Mouse (Mus musculus) neural tube, embryonic 15.5 days (tissue): ENCODE data around the gene Slc6a9. TPM values are rescaled to one million over a fixed set of nuclear protein-coding genes. Genes with fewer than 3 reads are reported as not detected.
A peak's percentile ranks its signal among the peaks of the same experiment; 100 is the strongest.

Experiments used
- ATAC-seq: fragments of 200-750 bp; cut with Nextera tagmentation; 2 replicates; pipeline ENCODE4 v1.8.0; 2017; ENCODE audit warnings: mild to moderate bottlenecking, moderate TSS enrichment, moderate library complexity; ENCODE audit not compliant: low FRiP score
- H3K27ac ChIP-seq: fragments of 300-500 bp; sonication (generic); replicated peaks from 2 replicates; pipeline ENCODE4 v1.5.1; 2015; ENCODE audit warnings: mild to moderate bottlenecking, inconsistent platforms
- H3K27me3 ChIP-seq: fragments of 300-500 bp; sonication (generic); replicated peaks from 2 replicates; pipeline ENCODE4 v1.6.1; 2015; ENCODE audit warnings: inconsistent platforms
- H3K36me3 ChIP-seq: fragments of 300-500 bp; sonication (generic); 2 replicates; pipeline ENCODE4 v1.6.1; 2015; ENCODE audit warnings: inconsistent platforms
- H3K4me1 ChIP-seq: fragments of 300-500 bp; sonication (generic); 2 replicates; pipeline ENCODE4 v1.6.1; 2015; ENCODE audit warnings: inconsistent platforms
- H3K4me2 ChIP-seq: fragments of 300-500 bp; sonication (generic); 2 replicates; pipeline ENCODE4 v1.6.1; 2015; ENCODE audit warnings: inconsistent platforms, mild to moderate bottlenecking, moderate library complexity
- H3K4me3 ChIP-seq: fragments of 300-500 bp; sonication (generic); replicated peaks from 2 replicates; pipeline ENCODE4 v1.5.1; 2015; ENCODE audit warnings: mild to moderate bottlenecking, inconsistent platforms
- H3K9ac ChIP-seq: fragments of 300-500 bp; sonication (generic); replicated peaks from 2 replicates; pipeline ENCODE4 v1.6.1; 2015; ENCODE audit warnings: mild to moderate bottlenecking, inconsistent platforms
- H3K9me3 ChIP-seq: fragments of 300-500 bp; sonication (generic); replicated peaks from 2 replicates; pipeline ENCODE4 v1.6.1; 2016; ENCODE audit warnings: inconsistent platforms
- WGBS: fragments of 180-500 bp; shearing (Covaris S2); methylation state at CpG from one replicate; pipeline ENCODE4 v1.1.7; 2015; ENCODE audit warnings: mixed read lengths; 5-methylcytosine and 5-hydroxymethylcytosine counted together
- polyA plus RNA-seq: library from polyadenylated mRNA; unstranded; fragments of >200 nt; fragmentation: Nextera tagmentation; extraction: Ambion mirVana; gene quantifications from 2 replicates; pipeline ENCODE4 v1.2.1, GENCODE M21; 2015

Slc6a9 gene
- 51.5 and 52.5 TPM in 2 replicates for polyA plus RNA-seq

- peaks cover 32% of the 10 kb centered on the region for H3K4me1 ChIP-seq
- H3K9ac ChIP-seq: peak within 1 kb of the TSS; percentile 87
- peak within 1 kb of the TSS; percentile 95 for H3K27ac ChIP-seq
- peak within 1 kb of the TSS; percentile 87 for H3K4me3 ChIP-seq
- 0 out of 2 replicates have a peak, but pooled peaks cover 11% of the 10 kb centered on the region for H3K27me3 ChIP-seq
- H3K36me3 ChIP-seq: no peaks in the 10 kb centered on the region
- ATAC-seq: no peak
- 25% methylated on average over 3 of the region's 3 CpGs for WGBS
- H3K9me3 ChIP-seq: no peaks in the 10 kb centered on the region
- H3K4me2 ChIP-seq: peak within 1 kb of the TSS; percentile 87
Observed at GRCm38 (mm10) chr4:117834457-117834844, at the start of gene Slc6a9. Gene Slc6a9 (plus strand): TSS chr4:117834506.

DNA sequence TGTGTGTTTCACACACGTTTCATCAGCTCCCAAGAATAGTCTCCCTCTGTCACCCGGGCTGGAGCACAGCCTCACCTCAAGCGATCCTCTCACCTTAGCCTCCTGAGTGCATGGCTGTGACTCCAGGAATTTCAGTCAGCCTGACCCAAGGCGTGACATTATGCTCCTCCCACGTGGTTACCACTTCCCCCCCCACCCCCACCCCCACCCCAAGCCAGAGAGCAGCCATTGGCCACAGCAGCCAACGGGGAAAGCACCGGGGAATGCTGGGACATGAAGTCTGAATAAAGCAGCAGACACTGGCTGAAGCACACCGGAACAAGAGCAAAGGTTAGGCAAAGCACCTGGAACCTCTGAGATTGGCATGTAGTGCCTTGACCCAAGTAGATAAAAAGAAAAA, 47.3 kb upstream of the Slc6a9 start:
- Histone ChIP-seq H3K4me3 (peak overlapping the region; percentile 20; the same call in 1 of the 2 replicates), H3K36me3 (no peaks in the 10 kb centered on the region), H3K4me1 (no peaks in the 10 kb centered on the region), H3K9me3 (no peaks in the 10 kb centered on the region), H3K27ac (no peak overlapping the region), H3K27me3 (no peaks in the 10 kb centered on the region), H3K4me2 (peak overlapping the region; percentile 35), H3K9ac (no peak overlapping the region)
- 41% methylated on average over 8 of the region's 8 CpGs for WGBS
- ATAC-seq: peak; percentile 57

DNA sequence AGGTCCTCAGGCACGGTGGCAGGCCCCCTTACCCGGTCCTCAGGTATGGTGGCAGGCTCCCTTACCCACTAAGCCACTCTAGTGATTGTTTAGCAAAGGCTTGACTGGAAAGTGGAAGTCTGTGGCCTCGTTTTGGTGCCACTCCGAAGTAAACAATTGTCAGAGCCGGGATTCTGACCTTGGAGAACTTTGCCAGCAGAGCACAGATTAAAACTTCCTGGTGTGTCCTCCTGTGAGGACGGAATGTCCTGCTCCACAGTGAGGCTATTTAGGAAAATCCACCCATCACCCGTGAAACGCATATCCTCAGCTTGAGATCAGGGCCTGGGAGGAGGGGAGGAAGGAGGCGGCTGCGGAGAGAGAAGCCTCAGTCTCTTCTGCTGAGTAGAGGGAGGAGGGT, 46.0 kb upstream of the Slc6a9 start:
- Histone ChIP-seq H3K27ac (no peak overlapping the region), H3K9me3 (no peaks in the 10 kb centered on the region), H3K36me3 (no peaks in the 10 kb centered on the region), H3K4me3 (no peak overlapping the region), H3K4me1 (no peaks in the 10 kb centered on the region), H3K9ac (no peak overlapping the region), H3K27me3 (no peaks in the 10 kb centered on the region), H3K4me2 (no peak overlapping the region)
- 72% methylated on average over 10 of the region's 10 CpGs for WGBS
- ATAC-seq: no peak

GRCm38 (mm10) chr4:117799904-117800303, 34.4 kb upstream of the Slc6a9 start:
- ATAC-seq: no peak
- Histone ChIP-seq H3K27me3 (no peaks in the 10 kb centered on the region), H3K36me3 (no peaks in the 10 kb centered on the region), H3K4me3 (no peak overlapping the region), H3K4me1 (no peaks in the 10 kb centered on the region), H3K4me2 (no peak overlapping the region), H3K9ac (no peak overlapping the region), H3K27ac (no peak overlapping the region), H3K9me3 (no peaks in the 10 kb centered on the region)
- WGBS: 82% methylated on average over 6 of the region's 6 CpGs

DNA sequence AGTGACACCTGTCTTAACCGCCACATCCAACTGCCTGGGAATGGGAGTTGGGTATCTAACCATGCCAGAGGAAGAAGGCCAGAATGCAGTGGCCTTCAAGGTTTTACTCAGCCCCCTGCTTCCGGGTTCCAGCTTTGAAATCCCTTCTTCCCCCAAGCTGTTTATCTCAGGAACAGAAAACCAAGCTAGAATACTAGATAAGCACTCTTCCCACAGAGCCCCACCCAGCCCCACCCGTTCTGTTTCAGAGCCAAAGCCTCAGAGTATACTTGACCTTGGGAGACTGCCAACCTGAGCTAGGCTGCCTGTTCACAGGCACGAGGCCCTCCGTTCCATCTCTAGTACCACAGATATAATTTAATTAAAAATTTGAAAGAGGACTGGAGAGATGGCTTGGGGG, 27.3 kb upstream of the Slc6a9 start:
- no peak overlapping the region for H3K4me3 ChIP-seq
- no peak overlapping the region for H3K9ac ChIP-seq
- WGBS: 90% methylated on average over 5 of the region's 5 CpGs
- H3K4me2 ChIP-seq: no peak overlapping the region
- H3K9me3 ChIP-seq: no peaks in the 10 kb centered on the region
- no peak for ATAC-seq
- no peaks in the 10 kb centered on the region for H3K4me1 ChIP-seq
- H3K27ac ChIP-seq: no peak overlapping the region
- no peaks in the 10 kb centered on the region for H3K27me3 ChIP-seq
- H3K36me3 ChIP-seq: no peaks in the 10 kb centered on the region

DNA sequence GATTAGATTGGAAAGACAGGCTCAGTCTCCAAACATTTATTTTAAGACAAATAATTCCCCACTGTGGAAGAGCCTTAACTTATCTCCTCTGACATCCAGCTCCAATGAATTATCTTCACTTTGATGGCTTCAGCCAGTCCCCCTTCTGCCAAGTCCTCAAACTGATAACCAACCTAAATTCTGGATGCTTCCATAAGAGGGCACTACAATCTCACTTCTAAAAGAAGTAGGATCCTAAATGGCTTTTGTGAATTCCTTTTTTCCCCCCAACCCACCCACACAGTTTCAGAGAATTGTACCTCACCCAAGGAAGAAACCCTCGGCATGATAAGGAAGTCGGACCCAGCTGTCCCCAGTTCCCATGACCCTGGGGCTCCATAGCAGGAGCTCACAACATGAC, 23.4 kb upstream of the Slc6a9 start:
- H3K4me3 ChIP-seq: no peak overlapping the region
- no peak overlapping the region for H3K27ac ChIP-seq
- ATAC-seq: no peak
- H3K27me3 ChIP-seq: no peaks in the 10 kb centered on the region
- no peak overlapping the region for H3K4me2 ChIP-seq
- no peaks in the 10 kb centered on the region for H3K4me1 ChIP-seq
- no peaks in the 10 kb centered on the region for H3K9me3 ChIP-seq
- 69% methylated on average over 2 of the region's 2 CpGs for WGBS
- no peaks in the 10 kb centered on the region for H3K36me3 ChIP-seq
- H3K9ac ChIP-seq: no peak overlapping the region

DNA sequence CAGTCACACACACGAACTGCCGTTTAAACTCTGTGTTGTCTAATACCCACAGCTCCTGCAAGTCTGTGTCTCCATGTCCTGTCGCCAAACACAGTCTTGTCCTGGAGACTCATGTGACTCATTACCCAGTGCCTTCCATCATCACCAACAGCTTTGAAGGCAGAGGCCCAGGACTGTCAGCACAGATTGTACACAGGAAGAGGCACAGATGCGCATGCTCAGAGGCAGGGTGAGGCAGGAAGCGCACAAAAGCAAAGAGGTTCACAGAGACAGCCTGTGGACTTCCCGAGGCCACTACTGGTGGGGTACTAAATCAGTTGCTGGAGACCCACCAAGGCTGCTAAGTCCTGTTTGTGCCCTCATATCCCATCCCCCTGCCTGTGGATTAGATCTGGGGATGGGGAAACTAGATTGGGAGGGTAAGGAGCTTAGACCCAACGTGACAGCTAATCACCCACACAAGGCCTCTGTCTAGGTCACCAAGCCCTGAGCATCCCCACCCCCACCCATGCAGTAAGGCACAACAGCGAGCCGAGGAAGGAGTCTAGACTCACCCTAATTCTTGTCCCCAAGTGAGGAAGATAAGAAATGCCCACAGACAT, 20.6 kb upstream of the Slc6a9 start:
- 67% methylated on average over 9 of the region's 9 CpGs for WGBS
- Histone ChIP-seq H3K36me3 (no peaks in the 10 kb centered on the region), H3K9me3 (no peaks in the 10 kb centered on the region), H3K27ac (no peak overlapping the region), H3K9ac (no peak overlapping the region), H3K27me3 (no peaks in the 10 kb centered on the region), H3K4me3 (no peak overlapping the region), H3K4me1 (no peaks in the 10 kb centered on the region), H3K4me2 (no peak overlapping the region)
- ATAC-seq: no peak

- 24% methylated on average over 4 of the region's 4 CpGs for WGBS
- Histone ChIP-seq H3K27ac (no peak overlapping the region), H3K4me2 (no peak overlapping the region), H3K9ac (no peak overlapping the region), H3K4me1 (no peaks in the 10 kb centered on the region), H3K9me3 (no peaks in the 10 kb centered on the region), H3K4me3 (no peak overlapping the region), H3K27me3 (no peaks in the 10 kb centered on the region), H3K36me3 (no peaks in the 10 kb centered on the region)
- ATAC-seq: no peak
Observed at GRCm38 (mm10) chr4:117814333-117814732, 20.0 kb upstream of the Slc6a9 start.

GRCm38 (mm10) chr4:117816776-117817175, 17.5 kb upstream of the Slc6a9 start:
- Histone ChIP-seq H3K36me3 (no peaks in the 10 kb centered on the region), H3K4me1 (no peaks in the 10 kb centered on the region), H3K9me3 (no peaks in the 10 kb centered on the region), H3K9ac (no peak overlapping the region), H3K27ac (no peak overlapping the region), H3K27me3 (no peaks in the 10 kb centered on the region), H3K4me2 (no peak overlapping the region), H3K4me3 (no peak overlapping the region)
- 80% methylated on average over 5 of the region's 5 CpGs for WGBS
- ATAC-seq: no peak

DNA sequence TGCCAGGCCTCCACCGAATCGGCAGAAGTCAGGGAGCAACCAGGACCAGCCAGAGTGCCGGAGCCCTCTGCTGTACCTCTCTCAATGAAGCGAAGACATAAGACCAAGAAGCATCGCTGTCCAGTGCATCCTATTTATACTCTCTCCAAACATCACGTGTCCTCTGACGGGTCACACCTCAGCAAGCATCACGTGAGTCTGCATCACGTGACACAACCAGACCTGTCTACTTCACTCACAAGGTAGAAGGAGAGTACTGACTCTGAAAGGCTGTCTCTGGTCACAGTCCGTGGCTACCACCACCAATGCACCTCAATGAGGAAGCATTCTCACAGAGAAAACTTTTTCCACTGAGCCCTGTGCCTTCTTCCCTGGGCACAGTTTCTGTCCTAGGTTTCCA, 16.3 kb upstream of the Slc6a9 start:
- H3K27ac ChIP-seq: no peak overlapping the region
- WGBS: 95% methylated on average over 10 of the region's 10 CpGs
- no peak overlapping the region for H3K4me2 ChIP-seq
- H3K27me3 ChIP-seq: no peaks in the 10 kb centered on the region
- no peak overlapping the region for H3K4me3 ChIP-seq
- H3K9ac ChIP-seq: no peak overlapping the region
- no peaks in the 10 kb centered on the region for H3K9me3 ChIP-seq
- no peaks in the 10 kb centered on the region for H3K4me1 ChIP-seq
- ATAC-seq: no peak
- no peaks in the 10 kb centered on the region for H3K36me3 ChIP-seq

- H3K9ac ChIP-seq: no peak overlapping the region
- H3K4me3 ChIP-seq: no peak overlapping the region
- H3K4me2 ChIP-seq: no peak overlapping the region
- WGBS: 79% methylated on average over 8 of the region's 8 CpGs
- ATAC-seq: no peak
- H3K36me3 ChIP-seq: no peaks in the 10 kb centered on the region
- H3K4me1 ChIP-seq: peaks cover 11% of the 10 kb centered on the region
- H3K27me3 ChIP-seq: 0 out of 2 replicates have a peak, but pooled peaks cover 14% of the 10 kb centered on the region
- H3K9me3 ChIP-seq: no peaks in the 10 kb centered on the region
- no peak overlapping the region for H3K27ac ChIP-seq
Observed at GRCm38 (mm10) chr4:117828572-117829145, 5.6 kb upstream of the Slc6a9 start.

DNA sequence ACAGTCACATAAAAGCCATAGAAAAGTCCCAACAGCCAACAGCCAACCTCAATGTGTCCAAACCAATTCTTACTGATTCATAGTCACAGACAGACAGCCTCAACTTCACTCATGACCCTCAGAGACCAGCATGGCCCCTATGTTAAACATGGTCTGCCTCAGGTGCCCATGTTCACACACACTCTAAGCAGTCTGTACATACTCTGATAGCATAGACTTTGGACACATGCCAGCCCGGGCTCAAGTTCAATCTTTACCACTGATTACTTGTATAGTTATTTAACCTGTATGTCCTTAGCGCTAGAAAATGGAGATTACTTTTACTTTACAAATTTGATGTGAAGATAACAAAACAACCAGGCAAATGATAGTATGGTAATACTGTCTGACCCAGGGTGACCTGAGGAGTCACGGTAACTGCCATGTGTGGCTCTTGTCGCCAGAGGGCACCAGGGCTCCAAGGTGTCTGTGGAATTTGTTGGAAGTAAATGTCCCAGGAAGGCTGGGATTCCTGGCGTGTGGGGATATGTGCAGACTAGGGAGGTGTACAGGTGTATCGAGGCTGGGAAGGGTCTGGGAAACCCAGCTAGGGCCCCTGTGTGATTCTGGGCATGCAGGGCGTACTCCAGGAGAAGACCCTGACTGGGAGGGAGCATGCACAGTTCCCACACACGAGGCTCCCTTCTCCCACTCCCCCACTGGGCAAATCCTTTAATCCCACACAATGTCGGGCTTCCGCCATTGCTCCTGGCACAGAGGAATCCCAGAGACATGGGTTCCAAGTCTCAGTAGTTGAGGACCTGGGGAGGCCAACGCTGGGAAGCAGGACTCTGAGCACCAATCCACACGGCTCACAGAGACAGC, 4.8 kb upstream of the Slc6a9 start:
- Histone ChIP-seq H3K9ac (no peak overlapping the region), H3K27ac (no peak overlapping the region), H3K4me3 (no peak overlapping the region), H3K36me3 (no peaks in the 10 kb centered on the region), H3K27me3 (0 out of 2 replicates have a peak, but pooled peaks cover 14% of the 10 kb centered on the region), H3K4me1 (peaks cover 16% of the 10 kb centered on the region), H3K4me2 (peak overlapping the region; percentile 11; the same call in 1 of the 2 replicates), H3K9me3 (no peaks in the 10 kb centered on the region)
- WGBS: 11% methylated on average over 12 of the region's 12 CpGs
- 0 out of 2 replicates have a peak, but pooled peaks have one; percentile 26 for ATAC-seq
